Mouse (Mus musculus) CH12.LX (cell line): ENCODE results near the gene Spred2. TPM values are rescaled to one million over a fixed set of nuclear protein-coding genes. Genes with fewer than 3 reads are reported as not detected.

Experiments used
- DNase-seq: peaks from one replicate; pipeline ENCODE4 v3.0.0-alpha.2; 2013; ENCODE audit errors: extremely low read depth
- H3K27ac ChIP-seq: 2 replicates; pipeline ENCODE4 v1.5.1; 2012; ENCODE audit warnings: low read depth, mild to moderate bottlenecking, control low read depth, moderate library complexity; ENCODE audit not compliant: insufficient read depth
- H3K27me3 ChIP-seq: replicated peaks from 2 replicates; pipeline ENCODE3; 2012; ENCODE audit warnings: inconsistent platforms
- H3K36me3 ChIP-seq, 2 experiments: replicated peaks in 1 of 2; 2 replicates each; pipeline versions ENCODE3 to v1.6.1; 2012; ENCODE audit warnings: inconsistent platforms in 1 of 2, low read length in 1 of 2, mild to moderate bottlenecking in 1 of 2, mixed read lengths in 1 of 2, moderate library complexity in 1 of 2; ENCODE audit not compliant: control insufficient read depth in 1 of 2, insufficient read depth in 1 of 2
- H3K4me1 ChIP-seq, 2 experiments: 2 replicates each; pipeline ENCODE4 v1.6.1; 2012; ENCODE audit warnings: inconsistent platforms in 1 of 2, moderate library complexity in 1 of 2; ENCODE audit not compliant: insufficient read depth in 2 of 2, control insufficient read depth in 1 of 2
- H3K4me2 ChIP-seq: 2 replicates; pipeline ENCODE4 v1.6.1; 2012; ENCODE audit warnings: low read depth, mild to moderate bottlenecking, control low read depth; ENCODE audit not compliant: poor library complexity, insufficient read depth, severe bottlenecking
- H3K4me3 ChIP-seq, 3 experiments: fragments of 150-350 bp in 1 of 3; sonication (generic) in 1 of 3; replicated peaks in 1 of 3; 2 replicates each; pipeline versions ENCODE3 to v1.5.1; 2011 to 2012; ENCODE audit warnings: low read depth in 2 of 3, low read length in 2 of 3, mild to moderate bottlenecking in 2 of 3, moderate library complexity in 2 of 3, control low read depth in 1 of 3, improper control_type of control experiment in 1 of 3, inconsistent platforms in 1 of 3, mixed read lengths in 1 of 3; ENCODE audit not compliant: poor library complexity in 1 of 3
- H3K79me2 ChIP-seq: replicated peaks from 2 replicates; pipeline ENCODE4 v1.6.1; 2012; ENCODE audit warnings: mild to moderate bottlenecking, moderate library complexity; ENCODE audit not compliant: control insufficient read depth, poor library complexity, insufficient read depth, severe bottlenecking; ENCODE audit errors: extremely low read depth
- H3K9ac ChIP-seq: 2 replicates; pipeline ENCODE4 v1.6.1; 2012; ENCODE audit warnings: low read depth, mild to moderate bottlenecking, control low read depth, moderate library complexity; ENCODE audit not compliant: insufficient read depth
- H3K9me3 ChIP-seq: replicated peaks from 2 replicates; pipeline ENCODE3; 2012; ENCODE audit warnings: low read length, inconsistent platforms, mixed read lengths
- CTCF ChIP-seq, 2 experiments: IDR thresholded peaks in 1 of 2; conservative IDR thresholded peaks in 1 of 2; 2 replicates each; pipeline ENCODE4 v1.5.1; 2011 to 2012; ENCODE audit warnings: low read depth in 2 of 2, low read length in 2 of 2, improper control_type of control experiment in 1 of 2, inconsistent platforms in 1 of 2, mild to moderate bottlenecking in 1 of 2, moderate library complexity in 1 of 2
- EP300 ChIP-seq: IDR thresholded peaks from 2 replicates; pipeline ENCODE4 v1.6.1; 2011; ENCODE audit warnings: low read length, improper control_type of control experiment
- MAFK ChIP-seq: IDR thresholded peaks from 2 replicates; pipeline ENCODE4 v1.6.1; 2011; ENCODE audit warnings: low read length, improper control_type of control experiment; ENCODE audit not compliant: insufficient replicate concordance
- MAX ChIP-seq: IDR thresholded peaks from 2 replicates; pipeline ENCODE4 v1.6.1; 2011; ENCODE audit warnings: low read length, improper control_type of control experiment
- MAZ ChIP-seq: IDR thresholded peaks from 2 replicates; pipeline ENCODE4 v1.6.1; 2012; ENCODE audit warnings: low read depth, mild to moderate bottlenecking, inconsistent platforms, low read length, improper control_type of control experiment, moderate library complexity
- NELFE ChIP-seq: IDR thresholded peaks from 2 replicates; pipeline ENCODE4 v1.6.1; 2011; ENCODE audit warnings: low read depth, low read length, improper control_type of control experiment
- NRF1 ChIP-seq: IDR thresholded peaks from 2 replicates; pipeline ENCODE4 v1.6.1; 2014; ENCODE audit warnings: low read depth, mild to moderate bottlenecking, inconsistent platforms, low read length, improper control_type of control experiment, moderate library complexity
- PAX5 ChIP-seq: IDR thresholded peaks from 2 replicates; pipeline ENCODE4 v1.6.1; 2012; ENCODE audit warnings: low read length, inconsistent platforms, mixed read lengths
- POLR2A ChIP-seq: IDR thresholded peaks from 2 replicates; pipeline ENCODE4 v1.6.1; 2011; ENCODE audit warnings: low read depth, mild to moderate bottlenecking, improper control_type of control experiment, low read length
- POLR2AphosphoS2 ChIP-seq: IDR thresholded peaks from 2 replicates; pipeline ENCODE4 v1.6.1; 2011; ENCODE audit warnings: low read depth, low read length, improper control_type of control experiment
- RAD21 ChIP-seq: IDR thresholded peaks from 2 replicates; pipeline ENCODE4 v1.6.1; 2011; ENCODE audit warnings: low read depth, mild to moderate bottlenecking, low read length, improper control_type of control experiment, moderate library complexity
- RCOR1 ChIP-seq: conservative IDR thresholded peaks from 2 replicates; pipeline ENCODE4 v1.6.1; 2012; ENCODE audit warnings: low read depth, mild to moderate bottlenecking, inconsistent platforms, low read length, improper control_type of control experiment
- SIN3A ChIP-seq: IDR thresholded peaks from 2 replicates; pipeline ENCODE4 v1.6.1; 2012; ENCODE audit warnings: low read length, improper control_type of control experiment, inconsistent platforms
- SMC3 ChIP-seq: IDR thresholded peaks from 2 replicates; pipeline ENCODE4 v1.6.1; 2011; ENCODE audit warnings: low read depth, low read length, improper control_type of control experiment
- TBP ChIP-seq: conservative IDR thresholded peaks from 2 replicates; pipeline ENCODE4 v1.6.1; 2011; ENCODE audit warnings: low read depth, low read length, improper control_type of control experiment
- UBTF ChIP-seq: IDR thresholded peaks from 2 replicates; pipeline ENCODE4 v1.6.1; 2012; ENCODE audit warnings: low read depth, mild to moderate bottlenecking, inconsistent platforms, low read length, improper control_type of control experiment, moderate library complexity
- USF1 ChIP-seq: IDR thresholded peaks from 2 replicates; pipeline ENCODE4 v1.6.1; 2014; ENCODE audit warnings: low read depth, mild to moderate bottlenecking, inconsistent platforms, low read length, improper control_type of control experiment
- USF2 ChIP-seq: conservative IDR thresholded peaks from 2 replicates; pipeline ENCODE4 v1.6.1; 2011; ENCODE audit warnings: low read depth, low read length, improper control_type of control experiment
- ZC3H11A ChIP-seq: IDR thresholded peaks from 2 replicates; pipeline ENCODE4 v1.6.1; 2012; ENCODE audit warnings: low read depth, mild to moderate bottlenecking, inconsistent platforms, low read length, improper control_type of control experiment
- ZKSCAN1 ChIP-seq: IDR thresholded peaks from 2 replicates; pipeline ENCODE4 v1.6.1; 2012; ENCODE audit warnings: low read depth, inconsistent platforms, low read length, improper control_type of control experiment, borderline replicate concordance
- ZMIZ1 ChIP-seq: IDR thresholded peaks from 2 replicates; pipeline ENCODE4 v1.6.1; 2012; ENCODE audit warnings: low read depth, mild to moderate bottlenecking, inconsistent platforms, low read length, improper control_type of control experiment
- ZNF384 ChIP-seq: IDR thresholded peaks from 2 replicates; pipeline ENCODE4 v1.6.1; 2012; ENCODE audit warnings: low read depth, low read length, improper control_type of control experiment, inconsistent platforms
- dilution Hi-C: fragments of 300-500 bp; cut with MboI; formaldehyde crosslinking; loops from 2 replicates; pipeline ENCODE4 v1.14.3; 2020; ENCODE audit warnings: low sequenced_read_pairs; ENCODE audit not compliant: extremely low pct_unique_long_range_greater_than_20kb, extremely low pct_ligation_motif_present
- in situ Hi-C: fragments of 300-500 bp; cut with MboI; formaldehyde crosslinking; loops from 3 replicates; pipeline ENCODE4 v1.14.3; 2019; ENCODE audit warnings: low sequenced_read_pairs, low pct_ligation_motif_present, low pct_unique_long_range_greater_than_20kb, mixed read lengths
- polyA plus RNA-seq: library from polyadenylated mRNA; unstranded; fragments of >175 nt; gene quantifications from 2 replicates; pipeline ENCODE4 v1.2.1, GENCODE M21; 2012; ENCODE audit warnings: low read depth; ENCODE audit not compliant: insufficient read length
- total RNA-seq, 2 experiments: library from RNA; depleted of rRNA; stranded (reverse); fragments of 300-350 nt in 1 of 2; fragments of >200 nt in 1 of 2; gene quantifications; 2 replicates each; pipeline ENCODE4 v1.2.3; 2012 to 2014

Spred2 gene
- total and polyA plus RNA-seq, 3 experiments: 1.4 to 15.8 (median 4.2) TPM

DNA sequence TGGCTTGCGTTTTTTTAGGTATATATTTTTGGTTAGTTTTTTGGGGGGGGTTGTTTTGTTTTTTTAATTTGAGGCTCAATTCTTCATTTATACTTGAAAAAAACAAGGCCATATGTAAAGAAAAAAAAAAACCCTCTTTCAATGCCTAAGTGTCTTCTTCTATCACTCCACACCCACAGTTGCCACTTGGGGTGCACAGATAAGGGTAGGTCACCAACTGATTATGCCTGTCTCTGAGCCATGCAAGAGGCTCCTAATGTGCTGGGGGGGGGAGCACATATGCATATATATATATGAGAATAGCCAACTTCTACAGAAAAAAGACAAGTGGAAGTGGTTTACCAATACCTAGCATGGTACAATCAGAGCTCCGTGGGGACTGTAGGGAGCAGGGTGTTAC is 98.3 kb downstream of the Spred2 start:
- no peak for DNase-seq
- H3K4me2 ChIP-seq: no peak overlapping the region
- H3K4me3 ChIP-seq: no peak overlapping the region

DNA sequence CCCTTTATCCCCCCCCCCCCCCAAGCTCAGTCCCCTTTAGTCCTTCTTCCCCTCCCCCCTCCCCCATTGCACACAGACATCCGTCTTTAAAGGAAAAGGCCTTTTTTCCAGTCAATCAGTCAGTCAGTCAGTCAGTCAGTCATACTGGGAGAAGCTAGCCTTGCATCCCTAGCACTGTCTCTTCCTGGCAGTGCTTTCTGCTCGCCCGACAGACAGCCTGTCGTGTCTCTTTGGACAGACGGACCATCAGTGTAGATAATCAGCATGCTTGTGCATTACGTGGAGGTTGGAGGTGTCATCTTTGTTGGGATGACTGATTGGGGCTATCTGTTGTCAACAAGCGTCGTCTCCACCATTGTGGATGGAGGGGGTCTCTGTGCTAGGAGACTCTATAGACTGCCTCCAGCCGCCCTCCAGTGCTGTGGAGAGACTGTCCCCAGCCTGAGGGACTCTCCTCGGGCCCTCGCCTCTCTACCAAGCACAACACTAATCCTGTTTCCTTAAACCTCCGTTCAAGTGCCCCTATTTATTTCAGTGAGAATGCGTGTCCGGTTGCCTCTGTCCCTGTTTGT is 98.8 kb downstream of the Spred2 start:
- H3K4me3 ChIP-seq: no peak overlapping the region
- dilution Hi-C loops (no loop called here), in situ Hi-C loops (no loop called here)
- no peak overlapping the region for H3K4me2 ChIP-seq
- DNase-seq: no peak
- H3K4me1 ChIP-seq: no peaks in the 10 kb centered on the region
- TF ChIP-seq USF1 (no peak), SIN3A (no peak), NRF1 (no peak), ZC3H11A (no peak), NELFE (no peak), MAX (no peak), ZMIZ1 (no peak), RCOR1 (no peak), ZNF384 (no peak), PAX5 (no peak), POLR2A (no peak), TBP (no peak), MAZ (no peak), POLR2AphosphoS2 (no peak), USF2 (no peak)
- TF ChIP-seq, all 38 proteins: peak for 0
- Histone ChIP-seq H3K79me2 (no peaks in the 10 kb centered on the region), H3K9ac (no peak overlapping the region), H3K36me3 (peaks cover 33 to 64% of the 10 kb centered on the region in 2 experiments), H3K9me3 (no peaks in the 10 kb centered on the region), H3K27me3 (no peaks in the 10 kb centered on the region), H3K27ac (no peak overlapping the region)

More for the DNA sequence above, 98.3 kb downstream of the Spred2 start:
- dilution Hi-C loops: no loop called here
- no peaks in the 10 kb centered on the region for H3K27me3 ChIP-seq
- no peak for TF ChIP-seq RAD21
- no peak for TF ChIP-seq SMC3
- no peak for TF ChIP-seq ZKSCAN1
- no peak for TF ChIP-seq MAFK
- TF ChIP-seq UBTF: no peak
- TF ChIP-seq USF1: no peak
- no peak for TF ChIP-seq NRF1
- TF ChIP-seq MAZ: no peak
- TF ChIP-seq TBP: no peak
- TF ChIP-seq RCOR1: no peak
- no peak for TF ChIP-seq POLR2AphosphoS2
- TF ChIP-seq CTCF (conservative IDR thresholded peaks at IDR 0.05 in 1 of 2, IDR thresholded peaks at IDR 0.05 in 1 of 2; ENCODE audit: low read depth in 2 of 2, low read length in 2 of 2): no peak
- TF ChIP-seq SIN3A: no peak
- TF ChIP-seq EP300: no peak
- TF ChIP-seq, all 38 proteins: peak for 0
- H3K36me3 ChIP-seq: peaks cover 34 to 69% of the 10 kb centered on the region in 2 experiments
- no peaks in the 10 kb centered on the region for H3K79me2 ChIP-seq
- no peak overlapping the region for H3K27ac ChIP-seq
- H3K9me3 ChIP-seq: no peaks in the 10 kb centered on the region
- H3K4me1 ChIP-seq: no peaks in the 10 kb centered on the region
- H3K9ac ChIP-seq: no peak overlapping the region
- in situ Hi-C loops: no loop called here
